Mouse (Mus musculus): ENCODE measurements around the gene Gm3854.

DNA sequence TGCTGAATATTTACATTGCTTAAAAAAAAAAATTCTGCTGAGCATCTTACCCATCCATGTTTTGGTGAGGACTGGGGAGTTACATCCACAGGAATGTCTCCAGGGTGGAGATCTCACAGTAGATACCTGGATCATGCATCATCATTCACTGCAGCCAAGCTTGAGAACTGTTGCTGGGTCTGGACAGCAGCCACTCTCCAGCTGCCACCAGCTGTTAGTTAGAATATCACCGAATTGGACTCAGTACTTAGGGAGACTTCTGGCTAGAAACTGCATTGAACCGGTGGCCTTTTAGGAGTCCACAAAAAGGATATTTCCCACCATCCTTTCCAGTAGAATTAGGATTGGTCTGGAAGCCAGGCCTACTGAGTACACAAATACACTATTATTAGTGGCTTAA, 14.6 kb downstream of the Gm3854 start:
- TF ChIP-seq POLR2A (IDR thresholded peaks at IDR 0.05; ENCODE audit: borderline replicate concordance, control insufficient read depth, low read depth, low read length) (no peak), CTCF (IDR thresholded peaks at IDR 0.05; ENCODE audit: control insufficient read depth, insufficient read depth, low read length) (no peak)

Data from bone marrow, adult 2 months (tissue).